Mouse (Mus musculus): ENCODE measurements around the gene Iffo2. TPM values are rescaled to one million over a fixed set of nuclear protein-coding genes. Genes with fewer than 3 reads are reported as not detected.

Iffo2 gene
- polyA plus RNA-seq, 1 experiment from 2014 or later = 4.2 TPM

GRCm38 (mm10) chr4:139587370-139587769 lies 57.0 kb downstream of the Iffo2 start:
- no peak for ATAC-seq (ENCODE audit: low FRiP score, low read depth)
- Histone ChIP-seq H3K27me3 (no peaks in the 10 kb centered on the region), H3K9ac (replicated peaks) (no peak overlapping the region), H3K4me1 (peaks cover 24% of the 10 kb centered on the region; the same call in 1 of the 2 replicates), H3K27ac (replicated peaks) (no peak overlapping the region), H3K36me3 (no peaks in the 10 kb centered on the region), H3K4me3 (no peak overlapping the region), H3K4me2 (replicated peaks) (no peak overlapping the region), H3K9me3 (no peaks in the 10 kb centered on the region)
- WGBS = 78% methylated on average over 4 of the region's 4 CpGs

- WGBS = 84% methylated on average over 4 of the region's 4 CpGs
- peaks cover 21% of the 10 kb centered on the region; the same call in 1 of the 2 replicates for H3K4me1 ChIP-seq
These were observed 57.4 kb downstream of the Iffo2 start for GRCm38 (mm10) chr4:139587773-139588172.

GRCm38 (mm10) chr4:139589351-139590027 lies 59.1 kb downstream of the Iffo2 start:
- ATAC-seq (ENCODE audit: low FRiP score, low read depth) = no peak
- no peak overlapping the region for H3K4me3 ChIP-seq
- no peaks in the 10 kb centered on the region for H3K36me3 ChIP-seq
- H3K27me3 ChIP-seq = no peaks in the 10 kb centered on the region
- 51% methylated on average over 5 of the region's 5 CpGs for WGBS
- H3K27ac ChIP-seq (replicated peaks) = peak overlapping the region; percentile 64
- H3K9me3 ChIP-seq = no peaks in the 10 kb centered on the region
- H3K4me2 ChIP-seq (replicated peaks) = no peak overlapping the region
- peaks cover 18% of the 10 kb centered on the region; the same call in 1 of the 2 replicates for H3K4me1 ChIP-seq
- no peak overlapping the region for H3K9ac ChIP-seq (replicated peaks)

More at GRCm38 (mm10) chr4:139587773-139588172, 57.4 kb downstream of the Iffo2 start:
- H3K9ac ChIP-seq (replicated peaks) = no peak overlapping the region
- no peak overlapping the region for H3K27ac ChIP-seq (replicated peaks)
- no peaks in the 10 kb centered on the region for H3K9me3 ChIP-seq
- no peaks in the 10 kb centered on the region for H3K27me3 ChIP-seq
- H3K4me2 ChIP-seq (replicated peaks) = no peak overlapping the region
- H3K36me3 ChIP-seq = no peaks in the 10 kb centered on the region
- H3K4me3 ChIP-seq = no peak overlapping the region
- no peak for ATAC-seq (ENCODE audit: low FRiP score, low read depth)

- WGBS = 31% methylated on average over 4 of the region's 4 CpGs
- Histone ChIP-seq H3K9me3 (no peaks in the 10 kb centered on the region), H3K9ac (replicated peaks) (no peak overlapping the region), H3K4me1 (peaks cover 15% of the 10 kb centered on the region), H3K27ac (replicated peaks) (peak overlapping the region; percentile 64), H3K27me3 (no peaks in the 10 kb centered on the region), H3K4me3 (no peak overlapping the region), H3K4me2 (replicated peaks) (no peak overlapping the region), H3K36me3 (no peaks in the 10 kb centered on the region)
- no peak for ATAC-seq (ENCODE audit: low FRiP score, low read depth)
These were observed 60.1 kb downstream of the Iffo2 start for GRCm38 (mm10) chr4:139590446-139590845.

GRCm38 (mm10) chr4:139592895-139593294 lies 62.5 kb downstream of the Iffo2 start:
- 81% methylated on average over 7 of the region's 7 CpGs for WGBS
- H3K4me2 ChIP-seq (replicated peaks) = no peak overlapping the region
- H3K9me3 ChIP-seq = no peaks in the 10 kb centered on the region
- H3K27me3 ChIP-seq = peaks cover 8% of the 10 kb centered on the region; the same call in 1 of the 2 replicates
- H3K36me3 ChIP-seq = no peaks in the 10 kb centered on the region
- no peak overlapping the region for H3K27ac ChIP-seq (replicated peaks)
- no peak overlapping the region for H3K9ac ChIP-seq (replicated peaks)
- no peak overlapping the region for H3K4me3 ChIP-seq
- ATAC-seq (ENCODE audit: low FRiP score, low read depth) = no peak
- peaks cover 40% of the 10 kb centered on the region for H3K4me1 ChIP-seq

GRCm38 (mm10) chr4:139593383-139593782 lies 63.0 kb downstream of the Iffo2 start:
- no peaks in the 10 kb centered on the region for H3K9me3 ChIP-seq
- no peak for ATAC-seq (ENCODE audit: low FRiP score, low read depth)

GRCm38 (mm10) chr4:139594062-139594461 lies 63.7 kb downstream of the Iffo2 start:
- Histone ChIP-seq H3K9me3 (no peaks in the 10 kb centered on the region), H3K9ac (replicated peaks) (no peak overlapping the region), H3K4me1 (peaks cover 52% of the 10 kb centered on the region), H3K27me3 (peaks cover 8% of the 10 kb centered on the region; the same call in 1 of the 2 replicates), H3K27ac (replicated peaks) (no peak overlapping the region), H3K36me3 (no peaks in the 10 kb centered on the region), H3K4me2 (replicated peaks) (no peak overlapping the region), H3K4me3 (no peak overlapping the region)
- 57% methylated on average over 3 of the region's 3 CpGs for WGBS
- ATAC-seq (ENCODE audit: low FRiP score, low read depth) = no peak

More at GRCm38 (mm10) chr4:139593383-139593782, 63.0 kb downstream of the Iffo2 start:
- H3K27me3 ChIP-seq = peaks cover 8% of the 10 kb centered on the region; the same call in 1 of the 2 replicates
- peaks cover 45% of the 10 kb centered on the region for H3K4me1 ChIP-seq
- 72% methylated on average over 6 of the region's 6 CpGs for WGBS
- H3K4me2 ChIP-seq (replicated peaks) = no peak overlapping the region
- H3K9ac ChIP-seq (replicated peaks) = no peak overlapping the region
- H3K36me3 ChIP-seq = no peaks in the 10 kb centered on the region
- H3K27ac ChIP-seq (replicated peaks) = no peak overlapping the region
- H3K4me3 ChIP-seq = no peak overlapping the region

GRCm38 (mm10) chr4:139596715-139597114 lies 66.4 kb downstream of the Iffo2 start:
- 21% methylated on average over 9 of the region's 9 CpGs for WGBS
- Histone ChIP-seq H3K4me3 (no peak overlapping the region), H3K9me3 (no peaks in the 10 kb centered on the region), H3K36me3 (no peaks in the 10 kb centered on the region), H3K4me2 (replicated peaks) (no peak overlapping the region), H3K27me3 (peaks cover 8% of the 10 kb centered on the region; the same call in 1 of the 2 replicates), H3K4me1 (peaks cover 46% of the 10 kb centered on the region), H3K9ac (replicated peaks) (no peak overlapping the region), H3K27ac (replicated peaks) (0 out of 2 replicates have a peak overlapping the region, but pooled peaks have one; percentile 11)
- ATAC-seq (ENCODE audit: low FRiP score, low read depth) = 0 out of 2 replicates have a peak, but pooled peaks have one; percentile 38

GRCm38 (mm10) chr4:139597286-139598284 lies 67.2 kb downstream of the Iffo2 start:
- H3K4me2 ChIP-seq (replicated peaks) = no peak overlapping the region
- H3K9me3 ChIP-seq = no peaks in the 10 kb centered on the region
- peaks cover 51% of the 10 kb centered on the region for H3K4me1 ChIP-seq
- peaks cover 8% of the 10 kb centered on the region; the same call in 1 of the 2 replicates for H3K27me3 ChIP-seq
- 64% methylated on average over 20 of the region's 20 CpGs for WGBS
- 0 out of 2 replicates have a peak overlapping the region, but pooled peaks have one; percentile 20 for H3K9ac ChIP-seq (replicated peaks)
- H3K4me3 ChIP-seq = no peak overlapping the region
- no peaks in the 10 kb centered on the region for H3K36me3 ChIP-seq
- H3K27ac ChIP-seq (replicated peaks) = peak overlapping the region; percentile 76
- ATAC-seq (ENCODE audit: low FRiP score, low read depth) = no peak

GRCm38 (mm10) chr4:139598356-139598755 lies 68.0 kb downstream of the Iffo2 start:
- Histone ChIP-seq H3K27me3 (peaks cover 8% of the 10 kb centered on the region; the same call in 1 of the 2 replicates), H3K4me2 (replicated peaks) (peak overlapping the region; percentile 44), H3K9me3 (no peaks in the 10 kb centered on the region), H3K4me1 (peaks cover 51% of the 10 kb centered on the region), H3K4me3 (no peak overlapping the region), H3K9ac (replicated peaks) (peak overlapping the region; percentile 25; the same call in 1 of the 2 replicates), H3K36me3 (no peaks in the 10 kb centered on the region), H3K27ac (replicated peaks) (peak overlapping the region; percentile 76)
- 35% methylated on average over 12 of the region's 13 CpGs for WGBS
- no peak for ATAC-seq (ENCODE audit: low FRiP score, low read depth)

GRCm38 (mm10) chr4:139598950-139599518 lies 68.7 kb downstream of the Iffo2 start:
- peak overlapping the region; percentile 25; the same call in 1 of the 2 replicates for H3K9ac ChIP-seq (replicated peaks)
- ATAC-seq (ENCODE audit: low FRiP score, low read depth) = 0 out of 2 replicates have a peak, but pooled peaks have one; percentile 31
- peaks cover 8% of the 10 kb centered on the region; the same call in 1 of the 2 replicates for H3K27me3 ChIP-seq
- H3K4me1 ChIP-seq = peaks cover 51% of the 10 kb centered on the region
- H3K27ac ChIP-seq (replicated peaks) = peak overlapping the region; percentile 76
- WGBS = 1% methylated on average over 12 of the region's 12 CpGs
- H3K4me3 ChIP-seq = peak overlapping the region; percentile 19
- no peaks in the 10 kb centered on the region for H3K36me3 ChIP-seq
- H3K4me2 ChIP-seq (replicated peaks) = peak overlapping the region; percentile 44
- no peaks in the 10 kb centered on the region for H3K9me3 ChIP-seq
